Mouse (Mus musculus): ENCODE data around the gene Gfm2. TPM values are rescaled to one million over a fixed set of nuclear protein-coding genes. Genes with fewer than 3 reads are reported as not detected.

Gene Gfm2
- total and polyA plus RNA-seq, 3 experiments: 25.7 to 34.1 TPM; not detected in 1

GRCm38 (mm10) chr13:97224341-97224982, 86.7 kb downstream of the Gfm2 start:
- H3K9me3 ChIP-seq (replicated peaks; ENCODE audit: insufficient read depth, low read length): no peaks in the 10 kb centered on the region
- H3K36me3 ChIP-seq (ENCODE audit: control insufficient read depth in 1 of 2, insufficient read depth in 2 of 2, low read length in 2 of 2): no peaks in the 10 kb centered on the region
- H3K27me3 ChIP-seq (ENCODE audit: control insufficient read depth in 1 of 2, insufficient read depth in 2 of 2, low read length in 2 of 2): peaks cover 0 to 1% of the 10 kb centered on the region in 2 experiments; a peak in 1 of 4 replicates
- DNase-seq (ENCODE audit: low read depth, low spot score): no peak
- H3K4me3 ChIP-seq (ENCODE audit: control insufficient read depth in 1 of 2, insufficient read depth in 1 of 2, low read depth in 2 of 2, low read length in 2 of 2): no peak overlapping the region
- H3K9ac ChIP-seq (ENCODE audit: control insufficient read depth, low read depth, low read length, poor library complexity, severe bottlenecking): no peak overlapping the region
- no peak for TF ChIP-seq HCFC1 (IDR thresholded peaks at IDR 0.05; ENCODE audit: low read depth, low read length)
- TF ChIP-seq POLR2AphosphoS2 (IDR thresholded peaks at IDR 0.05; ENCODE audit: low read length): no peak
- TF ChIP-seq TAL1 (IDR thresholded peaks at IDR 0.05; ENCODE audit: low read length): no peak
- TF ChIP-seq ZNF384 (IDR thresholded peaks at IDR 0.05; ENCODE audit: low read depth, low read length): no peak
- TF ChIP-seq CHD1 (IDR thresholded peaks at IDR 0.05; ENCODE audit: low read depth, low read length): no peak
- no peak for TF ChIP-seq USF1 (IDR thresholded peaks at IDR 0.05; ENCODE audit: low read depth, low read length)
- no peak for TF ChIP-seq EP300 (IDR thresholded peaks at IDR 0.05; ENCODE audit: low read depth in 1 of 2, low read length in 2 of 2)
- no peak for TF ChIP-seq ZMIZ1 (IDR thresholded peaks at IDR 0.05; ENCODE audit: low read depth, low read length)
- no peak for TF ChIP-seq CHD2 (IDR thresholded peaks at IDR 0.05; ENCODE audit: low read length)
- H3K27ac ChIP-seq (ENCODE audit: control insufficient read depth, low read depth, low read length): no peak overlapping the region
- H3K79me2 ChIP-seq (ENCODE audit: control insufficient read depth, insufficient read depth, low read length, poor library complexity): no peaks in the 10 kb centered on the region
- no peaks in the 10 kb centered on the region for H3K4me1 ChIP-seq (ENCODE audit: control insufficient read depth in 1 of 2, insufficient read depth in 2 of 2, low read length in 2 of 2)

- no peak for DNase-seq (ENCODE audit: low read depth, low spot score)
- Histone ChIP-seq H3K4me1 (ENCODE audit: control insufficient read depth in 1 of 2, insufficient read depth in 2 of 2, low read length in 2 of 2) (no peaks in the 10 kb centered on the region), H3K4me3 (ENCODE audit: control insufficient read depth in 1 of 2, insufficient read depth in 1 of 2, low read depth in 2 of 2, low read length in 2 of 2) (no peak overlapping the region), H3K9ac (ENCODE audit: control insufficient read depth, low read depth, low read length, poor library complexity, severe bottlenecking) (no peak overlapping the region), H3K27ac (ENCODE audit: control insufficient read depth, low read depth, low read length) (no peak overlapping the region), H3K9me3 (replicated peaks; ENCODE audit: insufficient read depth, low read length) (no peaks in the 10 kb centered on the region), H3K36me3 (ENCODE audit: control insufficient read depth in 1 of 2, insufficient read depth in 2 of 2, low read length in 2 of 2) (no peaks in the 10 kb centered on the region), H3K79me2 (ENCODE audit: control insufficient read depth, insufficient read depth, low read length, poor library complexity) (no peaks in the 10 kb centered on the region), H3K27me3 (ENCODE audit: control insufficient read depth in 1 of 2, insufficient read depth in 2 of 2, low read length in 2 of 2) (peaks cover 0 to 1% of the 10 kb centered on the region in 2 experiments; a peak in 1 of 4 replicates)
- no peak for TF ChIP-seq EP300 (IDR thresholded peaks at IDR 0.05; ENCODE audit: low read depth in 1 of 2, low read length in 2 of 2)
- no peak for TF ChIP-seq MAFK (IDR thresholded peaks at IDR 0.05; ENCODE audit: borderline replicate concordance, low read depth, low read length)
- no peak for TF ChIP-seq NRF1 (IDR thresholded peaks at IDR 0.05; ENCODE audit: insufficient read depth, low read depth, low read length, poor library complexity, severe bottlenecking)
- no peak for TF ChIP-seq CHD2 (IDR thresholded peaks at IDR 0.05; ENCODE audit: low read length)
- TF ChIP-seq TAL1 (IDR thresholded peaks at IDR 0.05; ENCODE audit: low read length): no peak
- TF ChIP-seq MYB (IDR thresholded peaks at IDR 0.05; ENCODE audit: low read depth, low read length): no peak
- no peak for TF ChIP-seq ZNF384 (IDR thresholded peaks at IDR 0.05; ENCODE audit: low read depth, low read length)
- TF ChIP-seq BHLHE40 (IDR thresholded peaks at IDR 0.05; ENCODE audit: borderline replicate concordance, low read depth, low read length): no peak
- no peak for TF ChIP-seq MAZ (IDR thresholded peaks at IDR 0.05; ENCODE audit: low read depth, low read length)
- no peak for TF ChIP-seq ZC3H11A (IDR thresholded peaks at IDR 0.05; ENCODE audit: low read depth, low read length)
- TF ChIP-seq MAX (IDR thresholded peaks at IDR 0.05; ENCODE audit: low read length): no peak
- TF ChIP-seq MEF2A (IDR thresholded peaks at IDR 0.05; ENCODE audit: extremely low read depth, insufficient replicate concordance, low read depth, low read length, poor library complexity, severe bottlenecking): no peak
- TF ChIP-seq MYC (IDR thresholded peaks at IDR 0.05; ENCODE audit: low read depth, low read length): no peak
- TF ChIP-seq ETS1 (IDR thresholded peaks at IDR 0.05; ENCODE audit: low read depth, low read length): no peak
- TF ChIP-seq RAD21 (IDR thresholded peaks at IDR 0.05; ENCODE audit: low read depth, low read length): no peak
- TF ChIP-seq USF1 (IDR thresholded peaks at IDR 0.05; ENCODE audit: low read depth, low read length): no peak
These were observed 87.4 kb downstream of the Gfm2 start for GRCm38 (mm10) chr13:97225130-97225529.

All from MEL (cell line).